Mouse (Mus musculus): ENCODE data around the gene Rcbtb2. TPM values are rescaled to one million over a fixed set of nuclear protein-coding genes. Genes with fewer than 3 reads are reported as not detected.

Gene Rcbtb2
- polyA plus RNA-seq (2012; fragmentation: generic; extraction: Trizol), result 10 to 100 TPM in 1 of 2 experiments, 1 to 10 TPM in 1; 3.8 to 27.5 TPM

GRCm38 (mm10) chr14:73122923-73123278 lies at the start of gene Rcbtb2:
Gene Rcbtb2 (plus strand): TSS chr14:73123037.

GRCm38 (mm10) chr14:73237848-73238321 lies 115.0 kb downstream of the Rcbtb2 start, which contains the start of gene Lpar6:
Gene Lpar6 (plus strand): TSS chr14:73237895.

Other genes starting within 250 kb of the Rcbtb2 start
- not detected for gene Cysltr2, start 73.9 kb upstream of the Rcbtb2 start, polyA plus RNA-seq (2012; fragmentation: generic; extraction: Trizol)
- under 1 TPM; 0.13 to 0.97 TPM for gene Lpar6, start 114.9 kb downstream of the Rcbtb2 start, polyA plus RNA-seq (2012; fragmentation: generic; extraction: Trizol)
- gene Rb1, start 202.8 kb downstream of the Rcbtb2 start, polyA plus RNA-seq (2012; fragmentation: generic; extraction: Trizol), result 1 to 10 TPM in 1 of 2 experiments, under 1 TPM in 1; 0.34 to 1.6 TPM

All from C3H10T1/2 (cell line).